In the genomic region with DNA sequence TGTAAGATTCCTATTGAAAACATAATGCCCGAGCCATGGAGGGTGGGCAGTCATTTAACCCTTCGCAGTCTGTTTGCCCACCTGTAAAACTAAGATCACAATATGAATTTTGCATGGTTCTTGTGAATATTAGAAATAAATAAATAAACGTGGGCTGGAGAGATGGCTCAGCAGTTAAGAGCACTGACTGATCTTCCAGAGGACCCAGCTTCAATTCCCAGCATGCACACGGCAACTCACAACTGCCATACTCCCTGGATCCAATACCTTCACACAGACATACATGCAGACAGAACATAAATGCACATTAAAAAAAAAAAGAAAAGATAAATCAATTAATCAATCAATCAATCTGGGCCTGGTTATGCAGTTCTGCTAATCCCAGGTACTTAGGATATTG, we compare ENCODE assay signal across 26 mouse cellular contexts. TPM values are rescaled to one million over a fixed set of nuclear protein-coding genes. Genes with fewer than 3 reads are reported as not detected.
A peak's percentile ranks its signal among the peaks of the same experiment; 100 is the strongest.
DNase-seq lines count a peak whose midpoint lies in the region; ATAC-seq lines count a peak whose summit lies in the region.
"Had no signal": no experiment of that assay in that cellular context is flagged by ENCODE, and none has a peak within 500 bp of the region (broad histone marks: within the 10 kb centered on the region; RNA-seq: fewer than 3 reads in every experiment).

No protein-coding gene starts in this region.

- DNase-seq in heart, embryonic 10.5 days (ENCODE audit: low spot score), result no peak
- no peak for DNase-seq in heart, postnatal 10 days
- DNase-seq in midbrain, embryonic 11.5 days (ENCODE audit: low spot score, missing footprints), result peak; percentile 60
- no peak for DNase-seq in midbrain, embryonic 14.5 days
- DNase-seq: adrenal gland, adult 2 months; adrenal gland, postnatal 14 days; cerebellum, adult 11 months; cerebellum, adult 2 months; cerebellum, adult 9-11 months; cerebellum, postnatal 25 days; forebrain, postnatal 0 days; gastrocnemius, adult 2 months; gastrocnemius, postnatal 14 days; heart, adult 18-20 months; kidney, adult 11 months; kidney, adult 8-10 months had no signal

- 0 out of 2 replicates have a peak overlapping the region, but pooled peaks have one; percentile 18 for H3K4me2 ChIP-seq in heart, embryonic 12.5 days
- H3K4me2 ChIP-seq in heart, embryonic 15.5 days, result peak overlapping the region; percentile 41; the same call in 1 of the 2 replicates
- no peak overlapping the region for H3K4me2 ChIP-seq in midbrain, embryonic 11.5 days
- no peak overlapping the region for H3K4me2 ChIP-seq in midbrain, embryonic 14.5 days (ENCODE audit: low read length)
- H3K4me2 ChIP-seq: embryonic facial prominence, embryonic 12.5 days; embryonic facial prominence, embryonic 15.5 days; hindbrain, embryonic 13.5 days; intestine, embryonic 15.5 days had no signal

- no peak for ATAC-seq in heart, embryonic 12.5 days (ENCODE audit: insufficient number of reproducible peaks, low FRiP score)
- ATAC-seq in heart, embryonic 15.5 days (replicated peaks; ENCODE audit: insufficient number of reproducible peaks, insufficient read depth, low FRiP score, low read depth), result no peak
- ATAC-seq in midbrain, embryonic 11.5 days (ENCODE audit: low FRiP score), result no peak
- ATAC-seq in midbrain, embryonic 14.5 days (ENCODE audit: low FRiP score, low TSS enrichment), result no peak
- ATAC-seq: CD4-positive, CD25-positive, alpha-beta regulatory T cell, adult 4 months; forebrain, embryonic 14.5 days; forebrain, postnatal 0 days; hindbrain, embryonic 16.5 days; intestine, embryonic 15.5 days had no signal

- H3K9me3 ChIP-seq in heart, embryonic 12.5 days (replicated peaks), result no peaks in the 10 kb centered on the region
- H3K9me3 ChIP-seq in heart, embryonic 10.5 days, result no peaks in the 10 kb centered on the region
- H3K9me3 ChIP-seq in heart, embryonic 15.5 days (replicated peaks), result no peaks in the 10 kb centered on the region
- no peaks in the 10 kb centered on the region for H3K9me3 ChIP-seq in midbrain, embryonic 11.5 days (ENCODE audit: control insufficient read depth, low read length)
- H3K9me3 ChIP-seq in midbrain, embryonic 14.5 days (ENCODE audit: control insufficient read depth, low read length), result no peaks in the 10 kb centered on the region
- H3K9me3 ChIP-seq: embryonic facial prominence, embryonic 12.5 days; embryonic facial prominence, embryonic 15.5 days; hindbrain, embryonic 10.5 days; hindbrain, embryonic 13.5 days; intestine, embryonic 15.5 days had no signal

- H3K27me3 ChIP-seq in heart, embryonic 12.5 days (replicated peaks), result no peaks in the 10 kb centered on the region
- no peaks in the 10 kb centered on the region for H3K27me3 ChIP-seq in heart, embryonic 10.5 days (ENCODE audit: insufficient read depth, poor library complexity, severe bottlenecking)
- no peaks in the 10 kb centered on the region for H3K27me3 ChIP-seq in heart, embryonic 15.5 days
- no peaks in the 10 kb centered on the region for H3K27me3 ChIP-seq in midbrain, embryonic 11.5 days (ENCODE audit: control insufficient read depth, insufficient read depth, low read length)
- H3K27me3 ChIP-seq in midbrain, embryonic 14.5 days (ENCODE audit: control insufficient read depth, insufficient read depth, low read length), result no peaks in the 10 kb centered on the region
- H3K27me3 ChIP-seq: embryonic facial prominence, embryonic 12.5 days; embryonic facial prominence, embryonic 15.5 days; hindbrain, embryonic 13.5 days; intestine, embryonic 15.5 days had no signal

- H3K36me3 ChIP-seq in heart, embryonic 12.5 days, result no peaks in the 10 kb centered on the region
- no peaks in the 10 kb centered on the region for H3K36me3 ChIP-seq in heart, embryonic 10.5 days
- H3K36me3 ChIP-seq in heart, embryonic 15.5 days, result no peaks in the 10 kb centered on the region
- H3K36me3 ChIP-seq in midbrain, embryonic 11.5 days (ENCODE audit: control insufficient read depth, insufficient read depth, low read length), result no peaks in the 10 kb centered on the region
- no peaks in the 10 kb centered on the region for H3K36me3 ChIP-seq in midbrain, embryonic 14.5 days (ENCODE audit: control insufficient read depth, insufficient read depth, low read length)
- H3K36me3 ChIP-seq: embryonic facial prominence, embryonic 12.5 days; embryonic facial prominence, embryonic 15.5 days; hindbrain, embryonic 10.5 days; hindbrain, embryonic 13.5 days; intestine, embryonic 15.5 days had no signal

- H3K9ac ChIP-seq in heart, embryonic 12.5 days, result no peak overlapping the region
- H3K9ac ChIP-seq in heart, embryonic 15.5 days, result no peak overlapping the region
- H3K9ac ChIP-seq in midbrain, embryonic 11.5 days (ENCODE audit: low read length), result no peak overlapping the region
- no peak overlapping the region for H3K9ac ChIP-seq in midbrain, embryonic 14.5 days (replicated peaks; ENCODE audit: low read length)
- H3K9ac ChIP-seq: embryonic facial prominence, embryonic 12.5 days; embryonic facial prominence, embryonic 15.5 days; forebrain, postnatal 0 days; hindbrain, embryonic 13.5 days; intestine, embryonic 15.5 days had no signal

- 30% methylated on average over 4 of the region's 4 CpGs for WGBS in heart, embryonic 12.5 days
- WGBS in heart, embryonic 10.5 days, result 51% methylated on average over 4 of the region's 4 CpGs
- WGBS in heart, embryonic 15.5 days, result 33% methylated on average over 4 of the region's 4 CpGs
- WGBS in midbrain, embryonic 11.5 days, result 86% methylated on average over 4 of the region's 4 CpGs
- WGBS in midbrain, embryonic 14.5 days, result 82% methylated on average over 4 of the region's 4 CpGs

- no peak overlapping the region for H3K4me3 ChIP-seq in heart, embryonic 12.5 days
- no peak overlapping the region for H3K4me3 ChIP-seq in heart, embryonic 10.5 days
- no peak overlapping the region for H3K4me3 ChIP-seq in heart, embryonic 15.5 days
- no peak overlapping the region for H3K4me3 ChIP-seq in midbrain, embryonic 11.5 days (ENCODE audit: low read depth, low read length)
- no peak overlapping the region for H3K4me3 ChIP-seq in midbrain, embryonic 14.5 days (replicated peaks; ENCODE audit: low read depth, low read length)
- H3K4me3 ChIP-seq: embryonic facial prominence, embryonic 12.5 days; embryonic facial prominence, embryonic 15.5 days; gastrocnemius, adult 2 months; hindbrain, embryonic 10.5 days; hindbrain, embryonic 13.5 days; intestine, embryonic 15.5 days had no signal

- intact Hi-C loops in heart, postnatal 10 days (cut with DNase I), result no loop called here

- peaks cover 51% of the 10 kb centered on the region for H3K4me1 ChIP-seq in heart, embryonic 12.5 days (replicated peaks)
- H3K4me1 ChIP-seq in heart, embryonic 10.5 days, result peaks cover 63% of the 10 kb centered on the region
- H3K4me1 ChIP-seq in heart, embryonic 15.5 days (replicated peaks), result peaks cover 32% of the 10 kb centered on the region
- H3K4me1 ChIP-seq in midbrain, embryonic 11.5 days (ENCODE audit: control insufficient read depth, insufficient read depth, low read length), result no peaks in the 10 kb centered on the region
- no peaks in the 10 kb centered on the region for H3K4me1 ChIP-seq in midbrain, embryonic 14.5 days (ENCODE audit: control insufficient read depth, insufficient read depth, low read length)
- H3K4me1 ChIP-seq: hindbrain, embryonic 13.5 days had no signal

- peak overlapping the region; percentile 24; the same call in 1 of the 2 replicates for H3K27ac ChIP-seq in heart, embryonic 12.5 days (ENCODE audit: poor library complexity, severe bottlenecking)
- no peak overlapping the region for H3K27ac ChIP-seq in heart, embryonic 10.5 days
- H3K27ac ChIP-seq in heart, embryonic 15.5 days, result peak overlapping the region; percentile 23; the same call in 1 of the 2 replicates
- H3K27ac ChIP-seq in midbrain, embryonic 11.5 days (ENCODE audit: low read depth, low read length), result no peak overlapping the region
- H3K27ac ChIP-seq in midbrain, embryonic 14.5 days (replicated peaks; ENCODE audit: low read depth, low read length), result no peak overlapping the region
- H3K27ac ChIP-seq: embryonic facial prominence, embryonic 12.5 days; embryonic facial prominence, embryonic 15.5 days; gastrocnemius, adult 2 months; hindbrain, embryonic 10.5 days; hindbrain, embryonic 13.5 days; intestine, embryonic 15.5 days had no signal

RNA-seq across cellular contexts. Expression of a gene that starts 30.1 kb away (rescaled TPM):
- polyA plus RNA-seq in heart, embryonic 12.5 days (2016; fragmentation: Nextera tagmentation; extraction: Ambion mirVana), result 83.5 and 91.1 TPM in 2 replicates
- 59.4 and 75.5 TPM in 2 replicates for polyA plus RNA-seq in heart, embryonic 10.5 days (2016; fragmentation: Nextera tagmentation; extraction: Ambion mirVana)
- polyA plus RNA-seq in heart, embryonic 15.5 days (2015; fragmentation: Nextera tagmentation; extraction: Ambion mirVana), result 51.2 and 53.1 TPM in 2 replicates
- total RNA-seq in heart, postnatal 10 days (2021), result 10 to 100 TPM; 61.4 to 68.7 TPM
- 36.9 and 46.3 TPM in 2 replicates for polyA plus RNA-seq in midbrain, embryonic 11.5 days (2014; fragmentation: Nextera tagmentation; extraction: Ambion mirVana)
- 44.0 and 55.3 TPM in 2 replicates for polyA plus RNA-seq in midbrain, embryonic 14.5 days (2014; fragmentation: Nextera tagmentation; extraction: Ambion mirVana)

Comparison
In these comparisons a context has a peak if more than half of its experiments do, and no peak if none do; other contexts are left out.
1. H3K27ac ChIP-seq: peak in heart, embryonic 12.5 days (single experiment) and heart, embryonic 15.5 days (single experiment); none in heart, embryonic 10.5 days (single experiment), midbrain, embryonic 11.5 days (single experiment) and midbrain, embryonic 14.5 days (single experiment).
2. H3K4me2 ChIP-seq: peak in heart, embryonic 12.5 days (single experiment) and heart, embryonic 15.5 days (single experiment); none in midbrain, embryonic 11.5 days (single experiment) and midbrain, embryonic 14.5 days (single experiment).